Mouse (Mus musculus): Measurements from ENCODE around the gene Sfxn2. TPM values are rescaled to one million over a fixed set of nuclear protein-coding genes. Genes with fewer than 3 reads are reported as not detected.

The Sfxn2 gene
- polyA plus RNA-seq, 1 experiment from 2014 or later = 11.4 TPM

DNA sequence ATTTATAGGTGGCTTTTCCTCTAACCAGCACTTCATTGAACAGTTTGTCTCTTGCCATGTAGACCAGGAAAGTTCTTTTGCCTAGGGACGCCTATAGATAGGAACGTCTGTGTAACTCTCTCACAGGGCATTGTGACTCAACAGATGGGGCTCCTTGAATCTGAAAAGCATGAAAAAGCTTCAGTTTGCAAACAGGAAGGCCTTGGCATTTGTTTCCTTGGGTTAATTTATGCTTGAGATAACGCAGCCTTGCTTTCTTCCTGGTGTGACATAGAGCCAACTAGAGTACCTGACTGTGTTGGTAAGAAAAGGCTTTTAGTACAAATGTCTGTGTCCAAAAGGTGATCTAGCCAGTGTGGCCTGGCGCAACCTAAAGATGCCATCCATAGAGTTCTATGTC lies 29.2 kb downstream of the Sfxn2 start:
- H3K36me3 ChIP-seq (ENCODE audit: control insufficient read depth, insufficient read depth) = no peaks in the 10 kb centered on the region
- no peak overlapping the region for H3K9ac ChIP-seq (ENCODE audit: low read length)
- no peaks in the 10 kb centered on the region for H3K27me3 ChIP-seq (ENCODE audit: control insufficient read depth, insufficient read depth, low read length)
- H3K4me1 ChIP-seq (ENCODE audit: control insufficient read depth, insufficient read depth, low read length) = peaks cover 20% of the 10 kb centered on the region
- no peaks in the 10 kb centered on the region for H3K9me3 ChIP-seq (replicated peaks; ENCODE audit: control insufficient read depth, low read length)
- H3K27ac ChIP-seq (ENCODE audit: low read length) = no peak overlapping the region
- no peak for ATAC-seq (replicated peaks; ENCODE audit: extremely low read depth, insufficient read depth, low FRiP score)
- no peak overlapping the region for H3K4me2 ChIP-seq (ENCODE audit: low read depth, low read length)
- 81% methylated on average over 4 of the region's 4 CpGs for WGBS
- no peak overlapping the region for H3K4me3 ChIP-seq (ENCODE audit: low read length)

DNA sequence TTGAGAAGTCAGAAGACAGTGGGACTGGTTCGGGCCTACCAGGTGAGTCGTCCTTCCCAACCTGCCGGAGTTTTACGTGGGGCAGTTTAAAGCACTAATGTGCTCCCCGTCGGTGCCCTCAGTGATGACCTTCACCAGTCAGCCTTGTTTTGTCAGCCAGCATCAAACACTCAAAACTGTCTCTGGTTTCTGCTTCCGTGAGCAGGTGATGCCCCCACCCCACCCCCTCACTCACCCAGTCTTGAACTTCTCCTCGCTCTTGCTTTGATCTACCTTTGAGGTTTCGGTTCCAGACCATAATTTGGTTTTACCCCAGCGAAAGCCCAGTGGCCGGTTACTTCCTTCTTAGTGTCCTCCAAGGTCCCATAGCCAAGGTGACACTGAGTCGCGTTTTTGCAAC lies 33.6 kb downstream of the Sfxn2 start:
- ATAC-seq (replicated peaks; ENCODE audit: extremely low read depth, insufficient read depth, low FRiP score) = no peak
- H3K27me3 ChIP-seq (ENCODE audit: control insufficient read depth, insufficient read depth, low read length) = no peaks in the 10 kb centered on the region
- H3K4me3 ChIP-seq (ENCODE audit: low read length) = no peak overlapping the region
- H3K36me3 ChIP-seq (ENCODE audit: control insufficient read depth, insufficient read depth) = peaks cover 6% of the 10 kb centered on the region; the same call in 1 of the 2 replicates
- 86% methylated on average over 13 of the region's 13 CpGs for WGBS
- no peak overlapping the region for H3K27ac ChIP-seq (ENCODE audit: low read length)
- H3K9ac ChIP-seq (ENCODE audit: low read length) = peak overlapping the region; percentile 28; the same call in 1 of the 2 replicates
- peaks cover 19% of the 10 kb centered on the region for H3K4me1 ChIP-seq (ENCODE audit: control insufficient read depth, insufficient read depth, low read length)
- H3K9me3 ChIP-seq (replicated peaks; ENCODE audit: control insufficient read depth, low read length) = no peaks in the 10 kb centered on the region
- H3K4me2 ChIP-seq (ENCODE audit: low read depth, low read length) = no peak overlapping the region

DNA sequence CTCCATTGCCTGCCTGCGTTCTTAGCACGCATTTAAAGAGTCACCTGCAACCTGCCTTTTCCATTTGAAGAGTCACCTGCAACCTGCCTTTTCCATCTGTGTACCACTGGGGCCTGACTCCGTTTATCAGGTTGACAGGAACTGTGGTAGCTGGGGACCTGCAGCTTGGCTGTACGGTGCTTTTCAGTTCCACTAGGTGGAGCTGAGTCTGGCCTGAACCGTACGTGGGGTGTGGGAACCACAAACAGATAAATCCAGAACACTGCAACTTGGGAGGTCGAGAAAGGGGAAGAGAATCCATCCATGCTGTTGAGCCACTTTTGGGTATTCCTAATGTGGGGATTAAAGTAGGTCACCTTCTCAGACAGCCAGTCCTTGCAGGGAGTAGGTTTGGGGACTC lies 34.3 kb downstream of the Sfxn2 start:
- H3K4me1 ChIP-seq (ENCODE audit: control insufficient read depth, insufficient read depth, low read length) = peaks cover 17% of the 10 kb centered on the region
- peak; percentile 71; the same call in 1 of the 2 replicates for ATAC-seq (replicated peaks; ENCODE audit: extremely low read depth, insufficient read depth, low FRiP score)
- H3K27ac ChIP-seq (ENCODE audit: low read length) = no peak overlapping the region
- H3K9ac ChIP-seq (ENCODE audit: low read length) = peak overlapping the region; percentile 28
- no peak overlapping the region for H3K4me2 ChIP-seq (ENCODE audit: low read depth, low read length)
- no peaks in the 10 kb centered on the region for H3K9me3 ChIP-seq (replicated peaks; ENCODE audit: control insufficient read depth, low read length)
- no peaks in the 10 kb centered on the region for H3K27me3 ChIP-seq (ENCODE audit: control insufficient read depth, insufficient read depth, low read length)
- 33% methylated on average over 7 of the region's 7 CpGs for WGBS
- peaks cover 6% of the 10 kb centered on the region; the same call in 1 of the 2 replicates for H3K36me3 ChIP-seq (ENCODE audit: control insufficient read depth, insufficient read depth)
- H3K4me3 ChIP-seq (ENCODE audit: low read length) = no peak overlapping the region

DNA sequence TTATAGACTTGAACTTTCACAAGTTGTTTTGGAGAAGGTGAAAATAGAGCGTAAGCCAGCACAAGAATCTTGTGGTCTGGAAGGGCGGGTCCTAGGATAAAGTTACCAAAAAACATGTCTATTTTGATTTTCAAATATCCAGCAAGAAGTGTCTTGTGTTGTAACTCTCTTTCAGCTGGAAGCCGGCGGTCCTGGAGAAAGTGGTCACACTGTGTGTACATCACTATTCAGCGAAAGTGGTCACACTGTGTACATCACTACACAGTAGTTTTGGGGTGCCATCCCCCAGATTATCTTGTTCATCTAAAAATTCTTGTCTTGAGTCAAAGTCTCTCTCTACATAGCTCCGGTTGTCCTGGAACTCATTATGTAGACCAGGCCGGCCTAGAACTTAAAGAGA lies 35.0 kb downstream of the Sfxn2 start:
- WGBS = 94% methylated on average over 7 of the region's 7 CpGs
- Histone ChIP-seq H3K4me1 (ENCODE audit: control insufficient read depth, insufficient read depth, low read length) (peaks cover 17% of the 10 kb centered on the region), H3K36me3 (ENCODE audit: control insufficient read depth, insufficient read depth) (peaks cover 6% of the 10 kb centered on the region; the same call in 1 of the 2 replicates), H3K27ac (ENCODE audit: low read length) (no peak overlapping the region), H3K27me3 (ENCODE audit: control insufficient read depth, insufficient read depth, low read length) (no peaks in the 10 kb centered on the region), H3K9me3 (replicated peaks; ENCODE audit: control insufficient read depth, low read length) (no peaks in the 10 kb centered on the region), H3K4me3 (ENCODE audit: low read length) (no peak overlapping the region), H3K4me2 (ENCODE audit: low read depth, low read length) (no peak overlapping the region), H3K9ac (ENCODE audit: low read length) (no peak overlapping the region)
- no peak for ATAC-seq (replicated peaks; ENCODE audit: extremely low read depth, insufficient read depth, low FRiP score)

DNA sequence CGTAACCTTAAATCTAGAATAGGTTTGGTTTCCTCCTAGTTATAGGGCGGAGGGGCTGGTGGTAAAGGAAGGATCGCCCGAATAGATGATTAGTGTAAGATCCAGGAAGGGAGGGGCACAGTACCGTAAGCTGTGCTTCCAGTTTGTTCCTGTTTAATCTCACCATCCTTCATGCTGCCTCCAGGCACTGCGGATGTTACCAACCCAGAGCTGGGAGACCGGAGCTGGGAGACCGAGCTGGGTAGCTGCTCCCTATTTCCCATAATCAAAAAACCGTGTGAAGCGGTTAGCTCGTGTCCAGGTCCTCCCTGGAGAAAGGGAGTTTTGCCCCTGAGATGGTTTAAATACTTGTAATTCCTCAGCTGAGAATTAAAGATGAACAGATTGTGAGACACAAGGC lies 43.2 kb downstream of the Sfxn2 start:
- H3K4me2 ChIP-seq (ENCODE audit: low read depth, low read length) = no peak overlapping the region
- H3K36me3 ChIP-seq (ENCODE audit: control insufficient read depth, insufficient read depth) = no peaks in the 10 kb centered on the region; the same call in 1 of the 2 replicates
- H3K9ac ChIP-seq (ENCODE audit: low read length) = no peak overlapping the region
- H3K27me3 ChIP-seq (ENCODE audit: control insufficient read depth, insufficient read depth, low read length) = no peaks in the 10 kb centered on the region
- no peak overlapping the region for H3K27ac ChIP-seq (ENCODE audit: low read length)
- no peak for ATAC-seq (replicated peaks; ENCODE audit: extremely low read depth, insufficient read depth, low FRiP score)
- 66% methylated on average over 11 of the region's 11 CpGs for WGBS
- peaks cover 58% of the 10 kb centered on the region for H3K4me1 ChIP-seq (ENCODE audit: control insufficient read depth, insufficient read depth, low read length)
- H3K4me3 ChIP-seq (ENCODE audit: low read length) = no peak overlapping the region
- no peaks in the 10 kb centered on the region for H3K9me3 ChIP-seq (replicated peaks; ENCODE audit: control insufficient read depth, low read length)

DNA sequence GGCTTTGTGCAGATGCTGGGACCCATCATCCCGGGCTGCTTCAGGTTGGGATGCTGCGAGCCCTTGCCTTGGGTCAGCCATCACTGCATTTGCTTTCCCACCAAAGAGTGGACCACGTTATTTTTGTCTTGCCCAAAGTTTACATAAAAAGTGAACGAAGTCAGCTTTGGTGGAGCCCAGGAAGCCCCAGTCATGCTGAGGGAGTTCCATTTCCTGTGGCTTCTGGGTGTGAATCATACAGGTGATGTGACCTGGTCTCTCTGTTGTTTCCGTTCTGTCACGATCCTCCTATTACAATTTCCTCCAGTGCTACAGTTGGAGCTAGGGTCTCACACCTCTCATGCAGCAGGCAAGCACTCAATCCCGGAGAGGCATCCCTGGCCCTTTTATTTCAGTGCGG lies 44.2 kb downstream of the Sfxn2 start:
- Histone ChIP-seq H3K9ac (ENCODE audit: low read length) (no peak overlapping the region), H3K4me3 (ENCODE audit: low read length) (no peak overlapping the region), H3K36me3 (ENCODE audit: control insufficient read depth, insufficient read depth) (no peaks in the 10 kb centered on the region; the same call in 1 of the 2 replicates), H3K9me3 (replicated peaks; ENCODE audit: control insufficient read depth, low read length) (no peaks in the 10 kb centered on the region), H3K4me1 (ENCODE audit: control insufficient read depth, insufficient read depth, low read length) (peaks cover 68% of the 10 kb centered on the region), H3K27ac (ENCODE audit: low read length) (no peak overlapping the region), H3K27me3 (ENCODE audit: control insufficient read depth, insufficient read depth, low read length) (no peaks in the 10 kb centered on the region), H3K4me2 (ENCODE audit: low read depth, low read length) (no peak overlapping the region)
- no peak for ATAC-seq (replicated peaks; ENCODE audit: extremely low read depth, insufficient read depth, low FRiP score)
- WGBS = 72% methylated on average over 8 of the region's 8 CpGs

DNA sequence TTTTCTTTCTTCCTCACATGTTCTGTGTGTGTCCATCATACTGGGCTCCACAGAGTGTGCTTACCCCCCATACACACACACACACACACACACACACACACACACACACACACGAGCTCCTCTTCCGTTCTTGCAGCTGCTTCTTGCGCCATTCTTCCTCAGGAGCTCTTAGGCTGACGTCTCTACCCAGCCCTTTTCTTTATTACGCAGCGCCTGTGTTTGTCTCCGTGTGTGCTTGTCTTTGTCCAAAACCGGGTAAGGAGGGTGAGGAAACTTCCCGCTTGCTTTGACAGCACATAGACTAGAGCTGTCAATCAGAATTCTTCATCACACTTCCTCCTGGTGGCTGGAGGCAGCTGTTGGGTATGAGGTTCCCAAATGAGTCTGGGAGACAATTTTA lies 45.2 kb downstream of the Sfxn2 start:
- H3K27me3 ChIP-seq (ENCODE audit: control insufficient read depth, insufficient read depth, low read length) = no peaks in the 10 kb centered on the region
- H3K36me3 ChIP-seq (ENCODE audit: control insufficient read depth, insufficient read depth) = no peaks in the 10 kb centered on the region; the same call in 1 of the 2 replicates
- WGBS = 63% methylated on average over 9 of the region's 9 CpGs
- no peak overlapping the region for H3K4me2 ChIP-seq (ENCODE audit: low read depth, low read length)
- peak overlapping the region; percentile 81 for H3K27ac ChIP-seq (ENCODE audit: low read length)
- peaks cover 74% of the 10 kb centered on the region for H3K4me1 ChIP-seq (ENCODE audit: control insufficient read depth, insufficient read depth, low read length)
- H3K4me3 ChIP-seq (ENCODE audit: low read length) = no peak overlapping the region
- ATAC-seq (replicated peaks; ENCODE audit: extremely low read depth, insufficient read depth, low FRiP score) = no peak
- no peak overlapping the region for H3K9ac ChIP-seq (ENCODE audit: low read length)
- H3K9me3 ChIP-seq (replicated peaks; ENCODE audit: control insufficient read depth, low read length) = no peaks in the 10 kb centered on the region

DNA sequence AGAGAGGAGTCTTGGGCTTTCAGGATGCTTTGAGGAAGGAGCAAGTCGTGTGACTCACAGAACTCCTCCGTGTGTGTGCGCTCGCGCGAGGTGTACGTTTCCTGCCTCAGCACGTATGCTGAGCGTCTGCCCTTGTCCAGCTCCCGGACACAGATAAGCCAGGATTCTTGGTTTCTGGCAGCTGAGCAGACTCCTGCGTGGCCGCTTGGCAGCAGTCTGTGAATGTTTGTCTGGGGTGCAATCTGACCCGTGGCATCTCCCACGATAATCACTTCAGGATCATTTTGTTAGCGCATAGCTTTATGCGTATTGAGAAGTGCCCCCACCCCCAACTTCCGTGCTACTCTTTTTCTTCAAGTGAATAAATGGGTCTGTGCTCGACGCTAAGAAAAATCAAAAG lies 45.8 kb downstream of the Sfxn2 start:
- Histone ChIP-seq H3K9me3 (replicated peaks; ENCODE audit: control insufficient read depth, low read length) (no peaks in the 10 kb centered on the region), H3K27me3 (ENCODE audit: control insufficient read depth, insufficient read depth, low read length) (no peaks in the 10 kb centered on the region)

DNA sequence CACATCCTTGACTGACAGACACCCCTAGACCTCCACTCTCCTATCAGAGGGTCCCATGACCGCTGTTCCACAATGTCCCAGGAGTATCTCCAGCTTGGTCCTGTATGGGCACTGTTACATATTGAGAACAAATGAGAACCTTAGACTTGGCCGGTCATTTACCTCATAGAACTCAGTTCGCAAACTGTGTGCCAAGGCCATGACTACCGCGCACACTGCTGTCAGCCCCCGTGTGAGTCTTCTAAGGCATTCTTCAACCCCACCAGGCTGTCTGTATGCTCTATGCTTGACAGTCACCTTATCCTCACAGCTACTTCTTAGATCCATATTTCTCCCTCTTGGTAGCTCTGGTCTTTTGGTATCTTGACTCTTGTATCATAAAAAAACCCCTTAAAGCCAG lies 46.4 kb downstream of the Sfxn2 start:
- Histone ChIP-seq H3K9ac (ENCODE audit: low read length) (peak overlapping the region; percentile 49), H3K9me3 (replicated peaks; ENCODE audit: control insufficient read depth, low read length) (no peaks in the 10 kb centered on the region), H3K27me3 (ENCODE audit: control insufficient read depth, insufficient read depth, low read length) (no peaks in the 10 kb centered on the region), H3K27ac (ENCODE audit: low read length) (peak overlapping the region; percentile 81), H3K36me3 (ENCODE audit: control insufficient read depth, insufficient read depth) (no peaks in the 10 kb centered on the region), H3K4me2 (ENCODE audit: low read depth, low read length) (peak overlapping the region; percentile 45), H3K4me3 (ENCODE audit: low read length) (no peak overlapping the region), H3K4me1 (ENCODE audit: control insufficient read depth, insufficient read depth, low read length) (peaks cover 79% of the 10 kb centered on the region)
- WGBS = 72% methylated on average over 6 of the region's 6 CpGs
- ATAC-seq (replicated peaks; ENCODE audit: extremely low read depth, insufficient read depth, low FRiP score) = no peak

More for the DNA sequence above, 45.8 kb downstream of the Sfxn2 start:
- Histone ChIP-seq H3K4me1 (ENCODE audit: control insufficient read depth, insufficient read depth, low read length) (peaks cover 78% of the 10 kb centered on the region), H3K27ac (ENCODE audit: low read length) (peak overlapping the region; percentile 81), H3K36me3 (ENCODE audit: control insufficient read depth, insufficient read depth) (no peaks in the 10 kb centered on the region; the same call in 1 of the 2 replicates), H3K9ac (ENCODE audit: low read length) (peak overlapping the region; percentile 53), H3K4me2 (ENCODE audit: low read depth, low read length) (peak overlapping the region; percentile 45), H3K4me3 (ENCODE audit: low read length) (no peak overlapping the region)
- 15% methylated on average over 19 of the region's 19 CpGs for WGBS
- ATAC-seq (replicated peaks; ENCODE audit: extremely low read depth, insufficient read depth, low FRiP score) = peak; percentile 39; the same call in 1 of the 2 replicates

Measured in heart, embryonic 16.5 days (tissue).